Mouse (Mus musculus) hindbrain, postnatal 0 days (tissue): ENCODE measurements around the gene Gja5. TPM values are rescaled to one million over a fixed set of nuclear protein-coding genes. Genes with fewer than 3 reads are reported as not detected.
A peak's percentile ranks its signal among the peaks of the same experiment; 100 is the strongest.

Experiments
- ATAC-seq: fragments of 200-750 bp; cut with Nextera tagmentation; 2 replicates; pipeline ENCODE4 v1.8.0; 2017; ENCODE audit warnings: mild to moderate bottlenecking, moderate TSS enrichment, moderate library complexity
- DNase-seq: peaks from one replicate; pipeline ENCODE4 v3.0.0-alpha.2; 2015; ENCODE audit warnings: low spot score
- H3K27ac ChIP-seq: fragments of 300-500 bp; sonication (generic); 2 replicates; pipeline ENCODE4 v1.5.1; 2014; ENCODE audit warnings: mild to moderate bottlenecking
- H3K27me3 ChIP-seq: fragments of 300-500 bp; sonication (generic); 2 replicates; pipeline ENCODE4 v1.6.1; 2014; ENCODE audit warnings: low read length, mixed read lengths; ENCODE audit not compliant: insufficient read depth
- H3K36me3 ChIP-seq: fragments of 300-500 bp; sonication (generic); 2 replicates; pipeline ENCODE4 v1.6.1; 2014; ENCODE audit warnings: low read length, mixed read lengths; ENCODE audit not compliant: insufficient read depth
- H3K4me1 ChIP-seq: fragments of 300-500 bp; sonication (generic); 2 replicates; pipeline ENCODE4 v1.6.1; 2014; ENCODE audit warnings: antibody characterized with exemption, low read length, mixed read lengths; ENCODE audit not compliant: insufficient read depth
- H3K4me2 ChIP-seq: fragments of 300-500 bp; sonication (generic); 2 replicates; pipeline ENCODE4 v1.6.1; 2014; ENCODE audit warnings: low read depth, mild to moderate bottlenecking, low read length, moderate library complexity, mixed read lengths
- H3K4me3 ChIP-seq: fragments of 300-500 bp; sonication (generic); 2 replicates; pipeline ENCODE4 v1.5.1; 2014; ENCODE audit warnings: low read length
- H3K9ac ChIP-seq: fragments of 300-500 bp; sonication (generic); replicated peaks from 2 replicates; pipeline ENCODE4 v1.6.1; 2014; ENCODE audit warnings: mild to moderate bottlenecking, low read length, moderate library complexity, mixed read lengths
- H3K9me3 ChIP-seq: fragments of 300-500 bp; sonication (generic); 2 replicates; pipeline ENCODE4 v1.6.1; 2016; ENCODE audit warnings: low read length, mixed read lengths
- CTCF ChIP-seq: IDR thresholded peaks from 2 replicates; pipeline ENCODE4 v1.5.1; 2016; ENCODE audit warnings: antibody characterized with exemption, control low read depth, low read depth
- WGBS: fragments of 180-500 bp; shearing (Covaris S2); extraction: QIAGEN DNeasy Blood & Tissue Kit; methylation state at CpG from one replicate; pipeline ENCODE4 v1.1.7; 2014; 5-methylcytosine and 5-hydroxymethylcytosine counted together
- polyA plus RNA-seq: library from polyadenylated mRNA; unstranded; fragments of >200 nt; fragmentation: Nextera tagmentation; extraction: Ambion mirVana; gene quantifications from 2 replicates; pipeline ENCODE4 v1.2.1, GENCODE M21; 2015
- total RNA-seq: library from RNA; depleted of rRNA; stranded (reverse); fragments of >200 nt; gene quantifications from 2 replicates; pipeline ENCODE4 v1.2.3, GENCODE M21; 2014

The Gja5 gene
- total and polyA plus RNA-seq, 2 experiments from 2014 or later = 1.2 to 2.6 TPM

GRCm38 (mm10) chr3:96882061-96882849 is 22.2 kb upstream of the Gja5 start:
- H3K36me3 ChIP-seq = peaks cover 38% of the 10 kb centered on the region
- WGBS = 95% methylated on average over 14 of the region's 14 CpGs
- no peak for TF ChIP-seq CTCF

GRCm38 (mm10) chr3:96883690-96884089 is 20.8 kb upstream of the Gja5 start:
- WGBS = 96% methylated on average over 7 of the region's 7 CpGs
- peaks cover 38% of the 10 kb centered on the region for H3K36me3 ChIP-seq
- no peak overlapping the region for H3K9ac ChIP-seq
- ATAC-seq (no peak), DNase-seq (no peak)
- H3K9me3 ChIP-seq = no peaks in the 10 kb centered on the region
- TF ChIP-seq CTCF = no peak
- H3K27me3 ChIP-seq = no peaks in the 10 kb centered on the region
- H3K4me3 ChIP-seq = no peak overlapping the region
- H3K4me2 ChIP-seq = no peak overlapping the region
- no peak overlapping the region for H3K27ac ChIP-seq
- H3K4me1 ChIP-seq = no peaks in the 10 kb centered on the region

More at GRCm38 (mm10) chr3:96882061-96882849, 22.2 kb upstream of the Gja5 start:
- Histone ChIP-seq H3K4me1 (no peaks in the 10 kb centered on the region), H3K4me2 (no peak overlapping the region), H3K27me3 (no peaks in the 10 kb centered on the region), H3K4me3 (no peak overlapping the region), H3K9me3 (no peaks in the 10 kb centered on the region), H3K27ac (no peak overlapping the region), H3K9ac (no peak overlapping the region)
- DNase-seq (no peak), ATAC-seq (no peak)

GRCm38 (mm10) chr3:96902336-96902999 is 2.0 kb upstream of the Gja5 start:
- Histone ChIP-seq H3K27ac (no peak overlapping the region), H3K36me3 (peaks cover 6% of the 10 kb centered on the region; the same call in 1 of the 2 replicates), H3K27me3 (no peaks in the 10 kb centered on the region), H3K4me1 (0 out of 2 replicates have a peak, but pooled peaks cover 6% of the 10 kb centered on the region), H3K4me3 (no peak overlapping the region), H3K4me2 (no peak overlapping the region), H3K9me3 (no peaks in the 10 kb centered on the region), H3K9ac (no peak overlapping the region)
- ATAC-seq = no peak
- DNase-seq = no peak
- TF ChIP-seq CTCF = no peak
- 93% methylated on average over 4 of the region's 4 CpGs for WGBS

GRCm38 (mm10) chr3:96904851-96905541 is 503 bp downstream of the Gja5 start, which contains the start of gene Gpr89:
TSS of gene Gpr89 (minus strand) at chr3:96905346.
- under 1% methylated on average over 40 of the region's 40 CpGs for WGBS
- Histone ChIP-seq H3K4me1 (0 out of 2 replicates have a peak, but pooled peaks cover 6% of the 10 kb centered on the region), H3K27ac (peak within 1 kb of the TSS; percentile 79), H3K9ac (peak within 1 kb of the TSS; percentile 96), H3K36me3 (no peaks in the 10 kb centered on the region), H3K9me3 (no peaks in the 10 kb centered on the region), H3K4me3 (peak within 1 kb of the TSS; percentile 99), H3K4me2 (peak within 1 kb of the TSS; percentile 91), H3K27me3 (no peaks in the 10 kb centered on the region)
- TF ChIP-seq CTCF = no peak
- DNase-seq = peak; percentile 96
- ATAC-seq = peak; percentile 97

GRCm38 (mm10) chr3:96905592-96905991 is 1.1 kb downstream of the Gja5 start:
- Histone ChIP-seq H3K4me1 (0 out of 2 replicates have a peak, but pooled peaks cover 6% of the 10 kb centered on the region), H3K9me3 (no peaks in the 10 kb centered on the region), H3K27me3 (no peaks in the 10 kb centered on the region), H3K36me3 (no peaks in the 10 kb centered on the region), H3K27ac (no peak overlapping the region), H3K9ac (peak overlapping the region; percentile 96), H3K4me3 (peak overlapping the region; percentile 99), H3K4me2 (peak overlapping the region; percentile 91)
- DNase-seq = no peak
- WGBS = 42% methylated on average over 9 of the region's 9 CpGs
- TF ChIP-seq CTCF = no peak
- peak; percentile 19; the same call in 1 of the 2 replicates for ATAC-seq

GRCm38 (mm10) chr3:96920991-96921390 is 16.5 kb downstream of the Gja5 start:
- Histone ChIP-seq H3K27me3 (no peaks in the 10 kb centered on the region), H3K4me3 (no peak overlapping the region), H3K4me2 (no peak overlapping the region), H3K27ac (no peak overlapping the region), H3K9ac (no peak overlapping the region), H3K36me3 (no peaks in the 10 kb centered on the region), H3K9me3 (no peaks in the 10 kb centered on the region), H3K4me1 (no peaks in the 10 kb centered on the region)
- WGBS = 77% methylated on average over 7 of the region's 7 CpGs
- no peak for TF ChIP-seq CTCF
- ATAC-seq = no peak
- no peak for DNase-seq
